ENCODE assay signal across 9 mouse cellular contexts in the genomic region with DNA sequence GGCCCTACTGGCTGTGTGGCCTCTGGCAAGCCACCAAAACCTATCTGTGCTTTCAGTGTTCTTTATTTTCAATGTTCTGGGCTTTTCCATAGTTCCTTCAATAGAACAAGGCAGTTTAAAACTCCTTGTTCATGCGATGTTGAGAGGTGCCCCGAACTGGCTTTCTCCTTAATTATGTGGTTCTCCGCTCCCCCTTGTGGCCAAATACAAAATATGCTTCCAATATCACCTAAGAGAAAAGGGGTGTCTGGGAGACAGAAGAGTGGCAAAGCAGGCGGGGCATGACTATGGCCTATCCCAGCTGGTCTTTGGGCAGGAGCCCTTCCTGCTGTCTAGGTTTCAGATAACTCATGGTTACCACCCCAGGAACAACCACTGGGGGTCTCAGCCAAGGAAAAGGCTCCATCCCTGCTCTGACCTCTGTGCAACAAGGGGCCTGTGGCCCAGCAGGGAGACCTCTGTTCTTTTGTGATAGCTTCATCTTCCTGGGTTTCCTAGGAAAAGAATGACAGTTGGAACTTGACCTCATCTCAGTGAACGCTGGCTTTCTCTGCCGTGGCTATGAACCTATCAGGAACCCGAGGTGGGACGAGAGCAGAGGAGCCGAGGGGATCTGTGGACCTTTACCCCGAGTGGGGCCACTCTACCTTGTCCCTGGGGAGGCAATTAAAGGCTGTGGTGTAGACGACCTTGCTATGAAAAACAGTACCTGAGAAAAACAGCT. TPM values are rescaled to one million over a fixed set of nuclear protein-coding genes. Genes with fewer than 3 reads are reported as not detected.
DNase-seq lines count a peak whose midpoint lies in the region; ATAC-seq and TF ChIP-seq lines count a peak whose summit lies in the region.
"Had no signal": no experiment of that assay in that cellular context is flagged by ENCODE, and none has a peak within 500 bp of the region (broad histone marks: within the 10 kb centered on the region; RNA-seq: fewer than 3 reads in every experiment).

No protein-coding gene starts in this region.

- H3K36me3 ChIP-seq in lung, postnatal 0 days (ENCODE audit: insufficient read depth, low read length): no peaks in the 10 kb centered on the region
- no peaks in the 10 kb centered on the region for H3K36me3 ChIP-seq in forebrain, embryonic 16.5 days (ENCODE audit: control insufficient read depth, insufficient read depth)
- H3K36me3 ChIP-seq: heart, embryonic 15.5 days had no signal

- no peaks in the 10 kb centered on the region for H3K27me3 ChIP-seq in lung, postnatal 0 days (replicated peaks; ENCODE audit: insufficient read depth, low read length)
- no peaks in the 10 kb centered on the region for H3K27me3 ChIP-seq in forebrain, embryonic 16.5 days (replicated peaks; ENCODE audit: control insufficient read depth, insufficient read depth, low read length)
- H3K27me3 ChIP-seq: heart, embryonic 15.5 days had no signal

- TF ChIP-seq EP300 in lung, postnatal 0 days (IDR thresholded peaks at IDR 0.05): no peak

- DNase-seq in cerebellum, adult 18-20 months: peak; percentile 28 to 36
- DNase-seq in cerebellum, adult 11-12 months: no peak
- DNase-seq in layer of hippocampus, postnatal 10 days (ENCODE audit: low spot score in 2 of 2): peak; percentile 19 to 35
- no peak for DNase-seq in layer of hippocampus, adult 9-11 months
- DNase-seq in brain, embryonic 14.5 days (ENCODE audit: low read depth): peak; percentile 77
- DNase-seq in lung, postnatal 0 days (ENCODE audit: low spot score): peak; percentile 70
- DNase-seq in ovary, postnatal 36 days (ENCODE audit: low spot score): no peak

- no peak overlapping the region for H3K9ac ChIP-seq in lung, postnatal 0 days (replicated peaks; ENCODE audit: low read depth)
- H3K9ac ChIP-seq in forebrain, embryonic 16.5 days (replicated peaks; ENCODE audit: low read depth, low read length): no peak overlapping the region
- H3K9ac ChIP-seq: heart, embryonic 15.5 days had no signal

- no peak overlapping the region for H3K4me2 ChIP-seq in lung, postnatal 0 days (replicated peaks; ENCODE audit: low read depth, low read length)
- H3K4me2 ChIP-seq in forebrain, embryonic 16.5 days (ENCODE audit: low read length): no peak overlapping the region
- H3K4me2 ChIP-seq: heart, embryonic 15.5 days had no signal

- H3K27ac ChIP-seq in lung, postnatal 0 days (ENCODE audit: low read length): no peak overlapping the region
- no peak overlapping the region for H3K27ac ChIP-seq in forebrain, embryonic 16.5 days (ENCODE audit: low read length)
- H3K27ac ChIP-seq: heart, embryonic 15.5 days had no signal

- no peaks in the 10 kb centered on the region for H3K9me3 ChIP-seq in lung, postnatal 0 days (ENCODE audit: low read length)
- H3K9me3 ChIP-seq in forebrain, embryonic 16.5 days (ENCODE audit: control insufficient read depth, low read length): no peaks in the 10 kb centered on the region
- H3K9me3 ChIP-seq: heart, embryonic 15.5 days had no signal

- whole genome bisulfite sequencing in lung, postnatal 0 days: 58% methylated on average over 11 of the region's 11 CpGs
- WGBS in forebrain, embryonic 16.5 days: 66% methylated on average over 11 of the region's 11 CpGs

- no peak for TF ChIP-seq POLR2A in brain, embryonic 14.5 days (IDR thresholded peaks at IDR 0.05; ENCODE audit: borderline replicate concordance, extremely low read depth, insufficient read depth, insufficient read length, poor library complexity, severe bottlenecking)

- peak; percentile 57; the same call in 1 of the 2 replicates for TF ChIP-seq CTCF in brain, embryonic 14.5 days (IDR thresholded peaks at IDR 0.05; ENCODE audit: borderline replicate concordance, extremely low read depth, insufficient read depth, insufficient read length)
- peak; percentile 68 for TF ChIP-seq CTCF in lung, postnatal 0 days (IDR thresholded peaks at IDR 0.05)

- no peaks in the 10 kb centered on the region for H3K4me1 ChIP-seq in lung, postnatal 0 days (ENCODE audit: insufficient read depth, low read depth, low read length)
- no peaks in the 10 kb centered on the region for H3K4me1 ChIP-seq in forebrain, embryonic 16.5 days (replicated peaks; ENCODE audit: control insufficient read depth, insufficient read depth, low read length)
- H3K4me1 ChIP-seq: heart, embryonic 15.5 days had no signal

- H3K4me3 ChIP-seq in lung, postnatal 0 days (ENCODE audit: low read depth, low read length): no peak overlapping the region
- no peak overlapping the region for H3K4me3 ChIP-seq in forebrain, embryonic 16.5 days (replicated peaks; ENCODE audit: low read length)
- H3K4me3 ChIP-seq: heart, embryonic 15.5 days had no signal

- ATAC-seq in lung, postnatal 0 days: no peak
- ATAC-seq in forebrain, embryonic 16.5 days: no peak; the same call in 1 of the 2 replicates

RNA-seq across cellular contexts. Expression of gene Gucy2d, which starts 7.5 kb away (rescaled TPM):
- total RNA-seq in layer of hippocampus, postnatal 10 days (2021): not detected
- polyA plus RNA-seq in brain, embryonic 14.5 days (2012; rRNA removed): 0.11 TPM in 1 of 2 replicates, not detected in the other
- polyA plus RNA-seq in lung, postnatal 0 days (2015; fragmentation: Nextera tagmentation; extraction: Ambion mirVana): not detected in 2 replicates
- polyA plus RNA-seq in forebrain, embryonic 16.5 days (2015; fragmentation: Nextera tagmentation; extraction: Ambion mirVana): not detected in 2 replicates
- polyA plus RNA-seq: heart, embryonic 15.5 days had no signal

RNA-seq across cellular contexts. Expression of gene Lrrc32, which starts 41.3 kb away (rescaled TPM):
- total RNA-seq in layer of hippocampus, postnatal 10 days (2021): 1 to 10 TPM; 3.1 to 3.5 TPM
- polyA plus RNA-seq in brain, embryonic 14.5 days (2012; rRNA removed): 3.8 and 6.7 TPM in 2 replicates
- 5.7 and 6.4 TPM in 2 replicates for polyA plus RNA-seq in lung, postnatal 0 days (2015; fragmentation: Nextera tagmentation; extraction: Ambion mirVana)
- 2.6 and 2.8 TPM in 2 replicates for polyA plus RNA-seq in forebrain, embryonic 16.5 days (2015; fragmentation: Nextera tagmentation; extraction: Ambion mirVana)

Comparison
In these comparisons a context has a peak if more than half of its experiments do, and no peak if none do; other contexts are left out.
1. DNase-seq: peak in cerebellum, adult 18-20 months (2 of 2), layer of hippocampus, postnatal 10 days (2 of 2), brain, embryonic 14.5 days (single experiment) and lung, postnatal 0 days (single experiment); none in cerebellum, adult 11-12 months (single experiment), layer of hippocampus, adult 9-11 months (single experiment) and ovary, postnatal 36 days (single experiment).